Mouse (Mus musculus) kidney, embryonic 15.5 days (tissue): ENCODE data around the gene Sprr2i. TPM values are rescaled to one million over a fixed set of nuclear protein-coding genes. Genes with fewer than 3 reads are reported as not detected.

ENCODE experiments used
- polyA plus RNA-seq: library from polyadenylated mRNA; unstranded; fragments of >200 nt; fragmentation: Nextera tagmentation; extraction: Ambion mirVana; gene quantifications from 2 replicates; pipeline ENCODE4 v1.2.1, GENCODE M21; 2015

Sprr2i gene
- polyA plus RNA-seq, 1 experiment from 2014 or later = not detected

Other genes starting within 250 kb of the Sprr2i start
- gene Sprr2a1, start 192.2 kb upstream of the Sprr2i start, polyA plus RNA-seq = not detected in 2 replicates
- gene Sprr2a2, start 192.1 kb upstream of the Sprr2i start, polyA plus RNA-seq = 2.6 and 6.3 TPM in 2 replicates
- 1.0 TPM in 1 of 2 replicates, not detected in the other for gene Sprr2a3, start 122.6 kb upstream of the Sprr2i start, polyA plus RNA-seq
- gene Sprr2b, start 91.4 kb upstream of the Sprr2i start, polyA plus RNA-seq = not detected in 2 replicates
- not detected in 2 replicates for gene Sprr2d, start 68.9 kb upstream of the Sprr2i start, polyA plus RNA-seq
- not detected in 2 replicates for gene Sprr2e, start 55.8 kb upstream of the Sprr2i start, polyA plus RNA-seq
- gene Sprr2f, start 42.8 kb upstream of the Sprr2i start, polyA plus RNA-seq = 13.1 and 30.3 TPM in 2 replicates
- gene Sprr2h, start 22.3 kb upstream of the Sprr2i start, polyA plus RNA-seq = not detected in 2 replicates
- gene Sprr2j-ps, start 10.1 kb downstream of the Sprr2i start, polyA plus RNA-seq = not detected in 2 replicates
- 7.8 and 12.5 TPM in 2 replicates for gene Gm9774, start 21.4 kb downstream of the Sprr2i start, polyA plus RNA-seq
- gene Sprr2k, start 24.6 kb downstream of the Sprr2i start, polyA plus RNA-seq = not detected in 2 replicates
- 0.41 and 0.83 TPM in 2 replicates for gene Sprr1b, start 30.8 kb downstream of the Sprr2i start, polyA plus RNA-seq
- 0.18 TPM in 1 of 2 replicates, not detected in the other for gene Sprr3, start 50.7 kb downstream of the Sprr2i start, polyA plus RNA-seq
- 15.2 and 17.5 TPM in 2 replicates for gene Sprr1a, start 77.9 kb downstream of the Sprr2i start, polyA plus RNA-seq
- not detected in 2 replicates for gene Sprr4, start 92.5 kb downstream of the Sprr2i start, polyA plus RNA-seq
- gene 2310046K23Rik, start 126.5 kb downstream of the Sprr2i start, polyA plus RNA-seq = not detected in 2 replicates
- gene Ivl, start 165.7 kb downstream of the Sprr2i start, polyA plus RNA-seq = 0.22 and 0.61 TPM in 2 replicates
- not detected in 2 replicates for gene Smcp, start 181.0 kb downstream of the Sprr2i start, polyA plus RNA-seq
- gene 2210017I01Rik, start 199.5 kb downstream of the Sprr2i start, polyA plus RNA-seq = not detected in 2 replicates
- gene Lce6a, start 213.7 kb downstream of the Sprr2i start, polyA plus RNA-seq = not detected in 2 replicates
- not detected in 2 replicates for gene Lce1a1, start 240.3 kb downstream of the Sprr2i start, polyA plus RNA-seq
- not detected in 2 replicates for gene Lce1b, start 248.9 kb downstream of the Sprr2i start, polyA plus RNA-seq